In genomic region chr3:98106590-98107313, GRCm38 (mm10) we compare ENCODE assay signal across 8 mouse cellular contexts. TPM values are rescaled to one million over a fixed set of nuclear protein-coding genes. Genes with fewer than 3 reads are reported as not detected.
DNase-seq lines count a peak whose midpoint lies in the region; ATAC-seq and TF ChIP-seq lines count a peak whose summit lies in the region.

No protein-coding gene starts in this region.

- 88% methylated on average over 12 of the region's 12 CpGs for WGBS in lung, postnatal 0 days
- 52% methylated on average over 12 of the region's 12 CpGs for WGBS in limb, embryonic 15.5 days
- 96% methylated on average over 12 of the region's 12 CpGs for WGBS in thymus, adult 2 months

- no peaks in the 10 kb centered on the region for H3K9me3 ChIP-seq in lung, postnatal 0 days (ENCODE audit: low read length)
- H3K9me3 ChIP-seq in limb, embryonic 15.5 days: no peaks in the 10 kb centered on the region

- no peak overlapping the region for H3K4me2 ChIP-seq in lung, postnatal 0 days (replicated peaks; ENCODE audit: low read depth, low read length)
- H3K4me2 ChIP-seq in limb, embryonic 15.5 days: no peak overlapping the region

- TF ChIP-seq POLR2A in thymus, adult 2 months (IDR thresholded peaks at IDR 0.05; ENCODE audit: control insufficient read depth, extremely low read depth, insufficient read depth, low read length, poor library complexity): no peak

- intact Hi-C loops in heart, postnatal 14 days (cut with DNase I): no loop called here

- no peak overlapping the region for H3K9ac ChIP-seq in lung, postnatal 0 days (replicated peaks; ENCODE audit: low read depth)
- H3K9ac ChIP-seq in limb, embryonic 15.5 days: no peak overlapping the region

- no peaks in the 10 kb centered on the region for H3K27me3 ChIP-seq in lung, postnatal 0 days (replicated peaks; ENCODE audit: insufficient read depth, low read length)
- no peaks in the 10 kb centered on the region for H3K27me3 ChIP-seq in limb, embryonic 15.5 days
- H3K27me3 ChIP-seq in thymus, adult 2 months (ENCODE audit: control insufficient read depth, insufficient read depth, low read length): no peaks in the 10 kb centered on the region

- no peaks in the 10 kb centered on the region for H3K4me1 ChIP-seq in lung, postnatal 0 days (ENCODE audit: insufficient read depth, low read depth, low read length)
- peaks cover 49% of the 10 kb centered on the region for H3K4me1 ChIP-seq in limb, embryonic 15.5 days
- no peaks in the 10 kb centered on the region for H3K4me1 ChIP-seq in thymus, adult 2 months (replicated peaks; ENCODE audit: control insufficient read depth, insufficient read depth, low read length)

- H3K36me3 ChIP-seq in lung, postnatal 0 days (ENCODE audit: insufficient read depth, low read length): peaks cover 38% of the 10 kb centered on the region
- peaks cover 78% of the 10 kb centered on the region for H3K36me3 ChIP-seq in limb, embryonic 15.5 days
- peaks cover 20% of the 10 kb centered on the region for H3K36me3 ChIP-seq in thymus, adult 2 months (ENCODE audit: control insufficient read depth, insufficient read depth, low read length)

- ATAC-seq in lung, postnatal 0 days: peak; percentile 27; the same call in 1 of the 2 replicates
- ATAC-seq in limb, embryonic 15.5 days (ENCODE audit: insufficient number of reproducible peaks, low FRiP score, low TSS enrichment, low read depth): peak; percentile 72

- H3K27ac ChIP-seq in lung, postnatal 0 days (ENCODE audit: low read length): no peak overlapping the region
- H3K27ac ChIP-seq in limb, embryonic 15.5 days: peak overlapping the region; percentile 3
- H3K27ac ChIP-seq in thymus, adult 2 months (ENCODE audit: control insufficient read depth, insufficient read depth, low read length): no peak overlapping the region

- no peak for TF ChIP-seq CTCF in lung, postnatal 0 days (IDR thresholded peaks at IDR 0.05)
- no peak for TF ChIP-seq CTCF in thymus, adult 2 months (IDR thresholded peaks at IDR 0.05; ENCODE audit: borderline replicate concordance, control insufficient read depth, extremely low read depth, insufficient read depth, low read length, poor library complexity)

- DNase-seq in lung, postnatal 0 days (ENCODE audit: low spot score): peak; percentile 32
- no peak for DNase-seq in lung, postnatal 36 days
- peak; percentile 33 to 40 for DNase-seq in cerebellum, postnatal 25 days
- peak; percentile 22 to 47 for DNase-seq in heart, postnatal 14 days
- no peak for DNase-seq in T-cell, adult 2 months (ENCODE audit: low spot score)
- DNase-seq in thymus, adult 2 months: no peak
- no peak for DNase-seq in thymus, postnatal 14 days

- H3K4me3 ChIP-seq in lung, postnatal 0 days (ENCODE audit: low read depth, low read length): no peak overlapping the region
- H3K4me3 ChIP-seq in limb, embryonic 15.5 days: no peak overlapping the region
- H3K4me3 ChIP-seq in thymus, adult 2 months (ENCODE audit: control insufficient read depth, insufficient read depth, low read length): no peak overlapping the region

- no peak for TF ChIP-seq EP300 in lung, postnatal 0 days (IDR thresholded peaks at IDR 0.05)

RNA-seq across cellular contexts. Expression of gene Adam30, which starts 53.7 kb away (rescaled TPM):
- polyA plus RNA-seq in lung, postnatal 0 days (2015; fragmentation: Nextera tagmentation; extraction: Ambion mirVana): not detected in 2 replicates
- under 1 TPM in 1 of 2 experiments, not detected in 1; 0.15 TPM for total RNA-seq in heart, postnatal 14 days (2021)
- not detected in 2 replicates for polyA plus RNA-seq in limb, embryonic 15.5 days (2015; fragmentation: Nextera tagmentation; extraction: Ambion mirVana)
- polyA plus RNA-seq in thymus, adult 2 months (2012; rRNA removed): not detected in 2 replicates

Comparison
In these comparisons a context has a peak if more than half of its experiments do, and no peak if none do; other contexts are left out.
1. DNase-seq: peak in lung, postnatal 0 days (single experiment), cerebellum, postnatal 25 days (2 of 2) and heart, postnatal 14 days (2 of 2); none in lung, postnatal 36 days (single experiment), T-cell, adult 2 months (single experiment), thymus, adult 2 months (single experiment) and thymus, postnatal 14 days (single experiment).